Mouse (Mus musculus) bone marrow, adult 2 months (tissue): ENCODE measurements around the gene Gm13277.
"Not testable (repeated sequence)": the region's sequence is repeated elsewhere in the genome, so short reads cannot be mapped to it uniquely, and the experiment has no call there.

Source experiments
- CTCF ChIP-seq: fragments of 200-500 bp; IDR thresholded peaks from 2 replicates; pipeline ENCODE4 v1.5.1; 2011; ENCODE audit warnings: low read length, control low read depth; ENCODE audit not compliant: control insufficient read depth, insufficient read depth
- POLR2A ChIP-seq: fragments of 200-500 bp; IDR thresholded peaks from 2 replicates; pipeline ENCODE4 v1.6.1; 2011; ENCODE audit warnings: low read depth, mild to moderate bottlenecking, control low read depth, low read length, borderline replicate concordance; ENCODE audit not compliant: control insufficient read depth

DNA sequence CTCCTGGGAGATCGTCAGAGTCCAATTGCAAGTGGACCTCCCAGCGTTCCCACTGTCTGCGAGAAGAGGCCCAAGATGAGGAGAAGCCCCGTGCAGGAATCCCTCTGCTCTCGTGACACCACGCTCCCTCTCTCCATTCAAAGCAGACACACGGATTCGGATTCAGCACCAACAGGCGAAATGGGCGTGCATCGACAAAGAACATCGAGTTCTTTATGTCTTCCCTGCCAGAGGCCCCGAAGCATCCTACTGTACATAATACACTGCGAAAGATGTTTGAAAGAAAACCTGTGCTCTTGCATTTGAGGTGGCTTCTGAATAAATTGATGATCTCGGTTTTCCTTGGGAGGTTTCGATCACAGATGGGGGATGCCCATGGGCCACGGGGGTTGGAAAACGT is 8.1 kb upstream of the Gm13277 start:
- TF ChIP-seq POLR2A, CTCF: not testable (repeated sequence)
